Mouse (Mus musculus): ENCODE data around the gene Steap2. TPM values are rescaled to one million over a fixed set of nuclear protein-coding genes. Genes with fewer than 3 reads are reported as not detected.
"Not testable (repeated sequence)": the region's sequence is repeated elsewhere in the genome, so short reads cannot be mapped to it uniquely, and the experiment has no call there.

Gene Steap2
- polyA plus RNA-seq, 1 experiment from 2014 or later: 6.6 TPM

DNA sequence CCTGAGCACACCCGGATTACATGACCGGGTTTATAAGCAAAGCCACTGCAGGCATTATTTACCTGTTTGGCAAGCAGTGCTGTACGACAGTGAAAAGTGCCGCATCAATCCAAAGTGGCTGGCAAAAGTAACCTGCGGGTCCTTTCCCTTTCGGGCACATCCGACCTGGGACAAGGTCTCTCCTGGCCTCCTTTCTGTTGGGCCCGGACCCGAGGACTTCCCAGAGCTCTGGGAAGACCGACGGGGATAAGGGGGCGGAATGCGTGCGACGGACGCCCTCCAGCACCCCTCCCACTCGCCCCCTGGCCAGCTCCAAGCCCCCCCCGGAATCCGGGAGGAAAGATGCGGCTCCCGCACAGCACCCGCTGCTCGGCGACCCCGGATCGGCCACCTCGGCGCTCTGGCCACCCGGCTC lies 830 bp downstream of the Steap2 start:
- H3K4me1 ChIP-seq: no peaks in the 10 kb centered on the region
- peak overlapping the region; percentile 69 for H3K4me3 ChIP-seq
- under 1% methylated on average over 29 of the region's 29 CpGs for WGBS
- H3K9ac ChIP-seq (replicated peaks): peak overlapping the region; percentile 83
- peaks cover 3% of the 10 kb centered on the region; the same call in 1 of the 2 replicates for H3K27me3 ChIP-seq
- H3K4me2 ChIP-seq (replicated peaks): peak overlapping the region; percentile 91
- H3K27ac ChIP-seq (replicated peaks): peak overlapping the region; percentile 40; the same call in 1 of the 2 replicates
- H3K9me3 ChIP-seq: no peaks in the 10 kb centered on the region
- peak; percentile 70 for ATAC-seq (ENCODE audit: low FRiP score, low read depth)
- H3K36me3 ChIP-seq: no peaks in the 10 kb centered on the region

DNA sequence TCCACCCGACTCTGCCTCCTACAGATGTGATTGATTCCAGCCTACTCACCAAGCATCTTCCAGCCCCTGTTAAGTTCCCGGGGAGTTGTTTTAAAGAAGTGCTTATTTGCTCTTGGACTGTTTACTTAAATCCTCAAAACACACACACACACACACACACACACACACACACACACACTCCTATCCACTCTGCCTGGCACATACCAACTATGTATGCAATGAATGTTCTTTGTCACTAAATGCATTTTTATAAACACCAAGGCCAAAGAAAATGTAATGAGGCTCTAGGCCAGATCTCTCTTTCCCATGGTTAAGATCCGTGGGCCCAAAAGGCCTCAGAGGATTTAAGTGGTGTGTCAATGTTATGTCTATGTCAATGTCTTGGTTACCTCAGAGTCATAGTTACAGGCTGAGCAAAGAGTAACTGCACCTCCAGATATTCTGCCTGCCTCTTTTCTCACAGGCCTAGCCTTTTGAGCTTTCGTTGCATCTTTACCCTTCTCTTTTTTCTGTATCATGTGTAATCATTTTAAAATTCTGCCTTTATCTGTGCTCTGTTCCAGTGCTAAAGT lies 2.1 kb downstream of the Steap2 start:
- Histone ChIP-seq H3K4me3 (no peak overlapping the region), H3K27me3 (peaks cover 3% of the 10 kb centered on the region; the same call in 1 of the 2 replicates), H3K4me1 (no peaks in the 10 kb centered on the region), H3K9me3 (no peaks in the 10 kb centered on the region), H3K36me3 (no peaks in the 10 kb centered on the region), H3K4me2 (replicated peaks) (no peak overlapping the region), H3K9ac (replicated peaks) (no peak overlapping the region), H3K27ac (replicated peaks) (no peak overlapping the region)
- WGBS: 64% methylated on average over 4 of the region's 4 CpGs
- no peak for ATAC-seq (ENCODE audit: low FRiP score, low read depth)

DNA sequence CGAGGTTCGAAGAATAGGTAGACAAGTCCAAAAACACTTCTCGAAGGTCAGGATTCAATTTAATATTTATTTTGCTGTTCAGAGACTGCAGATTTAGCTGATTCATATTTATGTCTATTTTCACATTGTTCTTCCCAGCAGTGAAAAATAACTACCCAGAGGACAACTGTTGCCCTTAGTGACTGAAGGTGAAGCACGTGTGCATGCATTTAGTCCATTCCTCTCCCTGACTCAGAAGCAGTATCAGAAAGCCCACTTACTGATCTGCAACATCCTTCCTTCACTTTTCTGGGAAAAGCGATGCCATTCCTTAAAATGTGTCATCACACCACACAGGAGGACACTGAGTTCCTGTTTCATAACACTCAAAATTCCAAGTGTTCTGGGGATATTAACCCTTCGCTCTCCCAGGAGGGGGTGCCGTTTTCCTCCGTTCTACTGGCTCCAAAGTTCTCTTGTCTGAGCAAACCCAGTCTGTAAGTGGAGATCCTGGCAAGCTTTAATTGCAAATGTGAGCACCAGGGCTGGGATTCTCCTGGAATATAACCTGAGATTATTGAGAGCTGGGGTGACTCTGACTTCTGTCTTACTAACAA lies 5.3 kb downstream of the Steap2 start:
- Histone ChIP-seq H3K27ac (replicated peaks) (no peak overlapping the region), H3K4me2 (replicated peaks) (no peak overlapping the region), H3K4me3 (no peak overlapping the region), H3K27me3 (peaks cover 3% of the 10 kb centered on the region; the same call in 1 of the 2 replicates), H3K9ac (replicated peaks) (no peak overlapping the region), H3K36me3 (no peaks in the 10 kb centered on the region), H3K4me1 (no peaks in the 10 kb centered on the region), H3K9me3 (no peaks in the 10 kb centered on the region)
- no peak for ATAC-seq (ENCODE audit: low FRiP score, low read depth)
- WGBS: 77% methylated on average over 8 of the region's 8 CpGs

DNA sequence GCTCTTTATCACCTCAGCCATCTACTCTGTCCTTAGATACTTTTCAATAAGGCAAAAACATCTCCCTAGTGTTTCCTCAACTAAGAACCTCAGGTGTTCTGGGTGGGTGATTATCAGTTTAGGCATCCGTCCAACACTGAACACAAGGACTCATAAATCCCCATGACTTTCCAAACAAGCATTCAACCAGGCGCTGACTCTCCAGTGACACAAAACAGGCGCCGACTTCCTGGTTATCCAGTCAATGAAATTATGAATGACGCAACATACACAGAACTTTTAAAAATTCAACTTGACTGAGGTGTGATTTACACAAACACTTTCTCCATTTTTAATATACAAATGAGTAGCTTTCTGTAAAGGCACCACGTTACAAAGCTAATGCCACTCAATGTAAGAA lies 6.2 kb downstream of the Steap2 start:
- Histone ChIP-seq H3K4me2 (replicated peaks) (no peak overlapping the region), H3K36me3 (no peaks in the 10 kb centered on the region), H3K4me3 (no peak overlapping the region), H3K9ac (replicated peaks) (no peak overlapping the region), H3K27ac (replicated peaks) (no peak overlapping the region), H3K4me1 (peaks cover under 1% of the 10 kb centered on the region; the same call in 1 of the 2 replicates), H3K9me3 (no peaks in the 10 kb centered on the region), H3K27me3 (peaks cover 3% of the 10 kb centered on the region; the same call in 1 of the 2 replicates)
- WGBS: 89% methylated on average over 6 of the region's 6 CpGs
- ATAC-seq (ENCODE audit: low FRiP score, low read depth): no peak

DNA sequence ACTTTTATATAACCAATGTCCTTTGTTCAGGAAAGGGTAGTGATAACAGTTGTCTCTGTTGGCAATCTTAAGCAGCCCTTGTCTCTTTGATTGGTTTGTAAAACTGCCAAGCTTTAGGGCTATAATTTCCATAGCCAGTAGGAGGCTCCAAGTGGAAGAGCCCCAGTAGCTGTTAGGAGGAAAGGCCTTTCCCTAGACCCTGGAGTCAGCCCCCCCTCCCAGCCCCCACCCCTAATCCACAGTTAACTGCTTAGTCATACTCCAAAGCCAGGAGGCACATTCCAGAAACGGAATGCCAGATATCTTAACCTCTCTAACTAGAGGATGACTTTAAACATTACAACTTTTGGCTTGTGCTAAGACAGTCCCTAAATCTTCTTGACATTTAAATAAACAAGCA lies 7.4 kb downstream of the Steap2 start:
- H3K27ac ChIP-seq (replicated peaks): no peak overlapping the region
- H3K27me3 ChIP-seq: no peaks in the 10 kb centered on the region
- no peak overlapping the region for H3K9ac ChIP-seq (replicated peaks)
- 13% methylated on average over 1 of the region's 1 CpGs for WGBS
- H3K36me3 ChIP-seq: no peaks in the 10 kb centered on the region
- no peak overlapping the region for H3K4me2 ChIP-seq (replicated peaks)
- no peaks in the 10 kb centered on the region for H3K9me3 ChIP-seq
- H3K4me3 ChIP-seq: no peak overlapping the region
- peaks cover 2% of the 10 kb centered on the region; the same call in 1 of the 2 replicates for H3K4me1 ChIP-seq
- ATAC-seq (ENCODE audit: low FRiP score, low read depth): no peak

DNA sequence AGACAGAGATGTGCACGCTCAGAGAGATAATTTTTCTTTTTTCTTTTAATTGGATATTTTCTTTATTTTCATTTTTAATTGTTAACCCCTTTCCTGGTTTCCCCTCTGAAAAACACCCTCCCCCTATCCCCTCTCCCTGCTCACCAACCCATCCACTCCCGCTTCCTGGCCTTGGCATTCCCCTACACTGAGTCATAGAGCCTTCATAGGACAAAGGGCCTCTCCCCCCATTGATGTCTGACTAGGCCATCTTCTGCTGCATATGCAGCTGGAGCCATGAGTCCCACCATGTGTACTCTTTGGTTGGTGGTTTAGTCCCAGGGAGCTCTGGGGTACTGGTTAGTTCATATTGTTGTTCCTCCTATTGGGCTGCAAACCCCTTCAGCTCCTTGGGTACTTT lies 9.4 kb downstream of the Steap2 start:
- whole genome bisulfite sequencing: 92% methylated on average over 2 of the region's 2 CpGs
- not testable (repeated sequence) for H3K4me1 ChIP-seq; H3K27me3 ChIP-seq; ATAC-seq (ENCODE audit: low FRiP score, low read depth); H3K9me3 ChIP-seq; H3K4me3 ChIP-seq; H3K27ac ChIP-seq (replicated peaks); H3K36me3 ChIP-seq; H3K4me2 ChIP-seq (replicated peaks); H3K9ac ChIP-seq (replicated peaks)

DNA sequence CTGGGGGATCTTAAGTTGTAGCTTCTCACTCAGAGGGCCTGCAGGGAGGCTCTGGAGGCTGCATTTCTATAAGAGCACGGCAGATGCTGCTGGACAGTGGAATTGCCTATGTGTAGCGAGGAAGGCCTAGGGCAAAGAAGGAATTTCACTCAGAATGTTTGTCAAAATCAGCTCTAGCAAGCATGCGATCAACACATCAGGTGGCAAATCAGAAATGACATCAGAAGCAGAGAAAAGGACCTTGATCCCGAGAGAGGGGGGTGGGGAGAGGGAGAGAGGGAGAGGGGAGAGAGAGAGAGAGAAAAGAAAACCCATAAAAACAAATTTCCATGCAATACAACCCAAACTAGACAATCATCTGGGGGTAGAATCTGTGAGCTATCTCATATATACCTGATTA lies 11.1 kb downstream of the Steap2 start:
- WGBS: 59% methylated on average over 4 of the region's 4 CpGs
- H3K27me3 ChIP-seq: no peaks in the 10 kb centered on the region
- no peak for ATAC-seq (ENCODE audit: low FRiP score, low read depth)
- no peak overlapping the region for H3K4me3 ChIP-seq
- peaks cover 2% of the 10 kb centered on the region; the same call in 1 of the 2 replicates for H3K4me1 ChIP-seq
- H3K36me3 ChIP-seq: no peaks in the 10 kb centered on the region
- H3K9ac ChIP-seq (replicated peaks): no peak overlapping the region
- H3K4me2 ChIP-seq (replicated peaks): no peak overlapping the region
- no peak overlapping the region for H3K27ac ChIP-seq (replicated peaks)
- no peaks in the 10 kb centered on the region for H3K9me3 ChIP-seq

DNA sequence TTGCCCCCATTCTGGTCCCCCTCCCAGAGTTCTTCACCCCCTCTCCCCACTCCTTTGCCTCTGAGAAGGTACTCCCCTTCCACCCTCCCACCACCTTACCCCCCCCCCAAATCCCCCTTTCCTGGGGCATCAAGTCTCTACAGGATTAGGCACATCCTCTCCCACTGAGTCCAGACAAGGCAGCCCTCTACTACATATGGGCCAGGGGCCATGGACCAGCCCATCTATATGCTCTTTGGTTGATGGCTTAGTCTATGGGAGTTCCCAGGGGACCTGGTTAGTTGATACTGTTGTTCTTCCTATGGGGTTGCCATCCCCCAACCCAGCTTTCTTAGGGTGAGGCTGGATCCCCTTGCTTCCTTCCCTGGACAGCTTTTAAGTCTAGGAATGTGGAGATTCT lies 14.9 kb downstream of the Steap2 start:
- no peak overlapping the region for H3K9ac ChIP-seq (replicated peaks)
- H3K4me2 ChIP-seq (replicated peaks): no peak overlapping the region
- H3K4me1 ChIP-seq: peaks cover 2% of the 10 kb centered on the region; the same call in 1 of the 2 replicates
- H3K4me3 ChIP-seq: no peak overlapping the region
- H3K9me3 ChIP-seq: no peaks in the 10 kb centered on the region
- H3K27ac ChIP-seq (replicated peaks): no peak overlapping the region
- peaks cover 10% of the 10 kb centered on the region for H3K36me3 ChIP-seq
- H3K27me3 ChIP-seq: no peaks in the 10 kb centered on the region
- no peak; the same call in 1 of the 2 replicates for ATAC-seq (ENCODE audit: low FRiP score, low read depth)

DNA sequence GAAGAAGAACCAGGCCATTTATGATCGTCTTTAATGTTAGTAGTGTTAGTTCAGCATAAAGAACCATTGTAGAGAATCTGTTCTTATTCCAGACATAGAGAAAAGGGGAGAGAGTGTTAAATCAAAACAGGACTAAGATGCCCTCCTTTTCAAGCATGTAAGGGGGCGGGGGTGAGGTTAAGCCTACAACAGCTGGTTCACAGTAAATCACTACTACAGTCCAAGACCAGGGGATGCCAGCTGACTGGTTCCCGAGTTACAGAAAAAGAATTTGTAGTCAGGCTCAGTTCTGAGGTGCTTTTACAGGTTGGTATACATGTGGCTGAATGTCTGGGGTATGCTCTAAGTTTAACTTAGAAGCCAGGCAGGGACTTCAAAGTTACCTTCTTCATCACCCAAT lies 18.3 kb downstream of the Steap2 start:
- no peak overlapping the region for H3K27ac ChIP-seq (replicated peaks)
- WGBS: 94% methylated on average over 3 of the region's 3 CpGs

DNA sequence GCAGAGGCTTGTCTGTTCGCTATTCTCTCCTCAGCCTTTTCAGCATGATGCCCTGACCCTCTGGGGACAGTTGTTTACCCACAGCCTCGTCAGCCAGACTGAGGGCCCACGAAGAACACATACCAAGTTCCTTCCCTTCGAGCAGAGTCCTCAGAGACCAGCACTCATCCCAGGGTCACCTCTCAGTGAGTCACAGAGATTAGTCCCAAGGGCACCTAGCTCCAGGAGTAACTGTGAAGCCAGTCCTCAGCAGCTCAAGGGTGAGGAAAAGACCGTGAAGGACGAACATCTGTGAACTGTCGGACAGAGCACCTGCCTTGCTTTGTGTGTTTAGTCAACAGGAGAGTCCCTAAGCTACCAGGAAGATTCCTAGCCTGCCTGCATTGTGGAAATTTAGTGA lies 25.5 kb downstream of the Steap2 start:
- Histone ChIP-seq H3K4me2 (replicated peaks) (no peak overlapping the region), H3K27ac (replicated peaks) (no peak overlapping the region), H3K4me1 (peaks cover 8% of the 10 kb centered on the region), H3K27me3 (no peaks in the 10 kb centered on the region), H3K9me3 (no peaks in the 10 kb centered on the region), H3K4me3 (no peak overlapping the region), H3K36me3 (0 out of 2 replicates have a peak, but pooled peaks cover 2% of the 10 kb centered on the region), H3K9ac (replicated peaks) (no peak overlapping the region)
- no peak for ATAC-seq (ENCODE audit: low FRiP score, low read depth)
- WGBS: 75% methylated on average over 7 of the region's 7 CpGs

More for the DNA sequence above, 18.3 kb downstream of the Steap2 start:
- Histone ChIP-seq H3K27me3 (no peaks in the 10 kb centered on the region), H3K36me3 (peaks cover 10% of the 10 kb centered on the region), H3K9me3 (no peaks in the 10 kb centered on the region), H3K9ac (replicated peaks) (no peak overlapping the region), H3K4me3 (no peak overlapping the region), H3K4me2 (replicated peaks) (no peak overlapping the region), H3K4me1 (no peaks in the 10 kb centered on the region)
- no peak for ATAC-seq (ENCODE audit: low FRiP score, low read depth)

DNA sequence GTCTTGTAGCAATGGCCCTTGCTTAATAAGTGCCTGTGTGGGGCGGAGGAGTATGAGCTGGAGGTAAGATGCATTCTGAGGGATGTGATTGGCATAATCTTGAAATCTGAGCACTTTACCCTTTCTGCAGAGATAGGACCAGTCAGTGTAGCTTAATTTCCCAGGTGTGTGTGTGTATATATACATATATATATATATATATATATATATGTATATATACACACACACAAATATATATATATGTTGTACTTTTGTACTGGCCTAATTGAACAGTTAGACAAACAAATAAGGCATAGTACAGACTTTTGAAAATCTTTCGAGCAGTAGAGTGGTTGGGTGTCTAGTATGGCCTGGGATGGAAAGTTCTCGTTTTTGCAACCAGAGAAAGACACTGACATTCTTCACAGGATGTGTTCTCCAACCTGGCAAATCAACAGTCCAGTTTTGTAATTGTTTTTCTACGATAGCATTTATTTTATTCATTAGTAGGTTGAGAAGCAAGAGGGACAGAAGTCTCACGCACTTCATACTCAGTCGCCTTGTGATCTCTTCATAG lies 29.9 kb downstream of the Steap2 start:
- H3K4me2 ChIP-seq (replicated peaks): peak overlapping the region; percentile 90
- no peak; the same call in 1 of the 2 replicates for ATAC-seq (ENCODE audit: low FRiP score, low read depth)
- 0 out of 2 replicates have a peak, but pooled peaks cover 2% of the 10 kb centered on the region for H3K36me3 ChIP-seq
- peak overlapping the region; percentile 78 for H3K4me3 ChIP-seq
- peaks cover 11% of the 10 kb centered on the region for H3K4me1 ChIP-seq
- H3K27me3 ChIP-seq: 0 out of 2 replicates have a peak, but pooled peaks cover 4% of the 10 kb centered on the region
- H3K9ac ChIP-seq (replicated peaks): peak overlapping the region; percentile 77
- H3K9me3 ChIP-seq: no peaks in the 10 kb centered on the region
- 52% methylated on average over 6 of the region's 6 CpGs for WGBS
- peak overlapping the region; percentile 46; the same call in 1 of the 2 replicates for H3K27ac ChIP-seq (replicated peaks)

DNA sequence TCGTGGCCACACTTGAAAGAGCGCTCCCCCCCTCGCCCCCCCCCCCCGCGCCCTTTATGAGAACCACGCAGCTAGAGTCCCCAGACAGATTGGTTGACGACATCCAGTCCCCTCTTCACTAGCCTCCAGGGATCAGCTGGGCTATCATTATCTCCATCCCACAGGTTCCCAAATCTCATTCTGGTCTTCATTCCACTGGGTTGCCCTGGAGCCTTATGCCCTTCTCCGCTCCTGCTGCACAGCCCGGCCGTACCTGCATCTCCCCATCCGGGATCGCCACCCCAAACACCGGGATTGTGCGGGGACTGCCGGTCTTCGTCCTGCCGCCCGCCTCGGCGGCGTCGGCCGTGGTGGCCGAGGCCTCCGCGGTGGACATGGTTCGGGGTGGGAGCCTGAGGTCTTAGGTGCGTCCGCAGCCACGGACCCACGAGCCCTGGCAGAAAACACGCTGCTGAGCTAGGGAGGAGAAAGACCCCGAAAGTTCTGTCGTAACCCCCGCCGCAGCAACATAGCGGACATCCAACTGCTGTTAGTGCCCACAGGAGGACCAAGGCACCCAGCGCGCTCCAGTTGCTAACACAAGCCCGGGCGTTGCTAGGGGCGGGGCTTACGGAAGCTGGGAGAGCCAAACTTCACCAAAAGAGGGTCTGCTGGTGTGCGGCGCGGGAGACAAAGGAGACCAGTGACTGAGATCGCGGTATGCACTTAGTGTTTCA lies 30.6 kb downstream of the Steap2 start, which contains the start of gene Cfap69:
TSS of gene Cfap69 (minus strand) at position 585 of the 716 bp plus-strand sequence.
- Histone ChIP-seq H3K4me1 (peaks cover 11% of the 10 kb centered on the region), H3K4me2 (replicated peaks) (peak within 1 kb of the TSS; percentile 90), H3K36me3 (0 out of 2 replicates have a peak, but pooled peaks cover 2% of the 10 kb centered on the region), H3K4me3 (peak within 1 kb of the TSS; percentile 78), H3K9me3 (no peaks in the 10 kb centered on the region), H3K27me3 (0 out of 2 replicates have a peak, but pooled peaks cover 4% of the 10 kb centered on the region), H3K9ac (replicated peaks) (peak within 1 kb of the TSS; percentile 77), H3K27ac (replicated peaks) (peak within 1 kb of the TSS; percentile 46; the same call in 1 of the 2 replicates)
- ATAC-seq (ENCODE audit: low FRiP score, low read depth): peak; percentile 99
- WGBS: 0% methylated on average over 42 of the region's 48 CpGs
